Mouse (Mus musculus): ENCODE measurements around the gene Tfap2d.

Tfap2d gene

GRCm38 (mm10) chr1:19102631-19103030 is at the start of gene Tfap2d:
Gene Tfap2d, plus strand, starts transcription at chr1:19103022.
- DNase-seq = no peak

DNA sequence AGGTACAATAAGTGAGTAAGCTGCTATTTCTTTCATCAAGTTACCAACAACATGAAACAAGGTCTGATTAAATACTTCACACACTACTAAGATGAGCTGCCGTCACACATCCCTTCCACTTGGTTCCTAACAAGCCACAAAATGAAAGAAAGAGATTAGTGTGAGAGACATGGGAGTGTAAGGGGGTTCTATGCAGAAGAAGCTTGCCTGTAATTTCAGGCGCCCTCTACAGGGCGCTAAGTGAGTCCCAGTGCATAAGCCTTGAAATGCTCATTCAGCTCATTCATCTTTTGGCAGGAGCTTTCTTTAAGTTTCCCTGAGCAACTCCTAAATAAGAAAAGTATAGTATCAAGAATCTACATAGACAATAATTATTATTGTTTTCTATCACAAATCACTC is 46.5 kb upstream of the Tfap2d start:
- DNase-seq = no peak

GRCm38 (mm10) chr1:19056861-19057260 is 46.0 kb upstream of the Tfap2d start:
- DNase-seq = no peak

DNA sequence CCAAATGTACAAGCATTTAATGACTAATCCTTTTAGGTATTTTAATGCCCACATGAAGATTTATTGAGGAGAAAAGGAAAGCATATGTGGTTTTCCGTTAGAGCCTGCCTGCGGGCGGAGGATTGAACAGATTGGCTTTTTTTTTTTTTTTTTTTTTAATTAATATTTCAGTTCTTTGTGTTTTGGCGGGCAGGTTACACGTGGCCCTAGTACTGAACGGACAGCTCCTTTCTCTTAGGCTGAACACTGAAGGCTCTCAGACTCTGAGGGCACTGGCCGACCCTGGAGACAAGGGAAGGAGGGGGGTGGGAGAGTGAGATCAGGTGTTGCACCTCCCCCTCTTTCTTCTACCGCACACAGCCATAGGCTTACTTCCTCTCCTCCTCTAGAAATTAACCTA is 14.7 kb upstream of the Tfap2d start:
- no peak for DNase-seq

DNA sequence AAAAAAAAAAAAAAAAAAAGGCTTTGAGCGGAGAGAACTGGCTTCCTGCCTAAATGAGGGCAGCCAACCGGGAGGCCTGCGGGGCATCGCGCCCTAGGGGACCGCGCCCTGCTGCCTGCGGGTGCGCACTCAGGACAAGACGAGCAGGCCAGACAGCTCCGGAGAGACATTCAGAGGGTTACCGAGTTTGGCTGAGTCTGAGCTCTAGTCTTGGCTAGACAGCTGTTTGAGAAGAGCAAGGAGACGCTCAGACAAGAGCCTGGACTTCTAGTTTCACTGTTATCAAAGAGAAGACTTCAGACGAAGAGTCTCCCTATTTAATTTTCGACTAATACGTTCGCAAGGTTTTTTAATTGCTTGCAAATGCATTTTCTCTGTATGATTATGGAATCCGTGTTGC is 5.9 kb upstream of the Tfap2d start:
- peak; percentile 20 for DNase-seq

DNA sequence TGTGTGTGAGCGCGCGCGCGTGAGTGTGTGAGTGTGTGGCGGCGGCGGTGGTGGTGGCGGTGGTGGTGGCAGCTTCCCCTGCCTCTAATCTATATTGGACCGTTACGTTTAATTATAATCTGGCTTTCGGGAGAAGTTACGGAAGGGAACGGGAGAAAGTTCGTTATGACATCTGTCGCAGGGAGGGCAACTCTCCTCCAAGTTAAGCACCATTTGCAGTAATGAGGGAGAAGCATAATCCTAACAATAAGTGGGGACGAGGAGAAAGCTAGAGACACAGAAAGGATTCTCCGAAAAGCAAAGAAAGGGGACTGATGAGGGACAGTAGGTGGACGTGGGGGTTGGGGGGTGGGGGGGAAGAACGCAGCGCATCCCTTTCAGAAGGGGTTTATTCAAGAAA is 494 bp downstream of the Tfap2d start:
- no peak for DNase-seq

- no peak for DNase-seq
Observed at GRCm38 (mm10) chr1:19103776-19104142, 937 bp downstream of the Tfap2d start.

GRCm38 (mm10) chr1:19104143-19104857 is 1.5 kb downstream of the Tfap2d start:
- DNase-seq = no peak

GRCm38 (mm10) chr1:19106401-19106800 is 3.6 kb downstream of the Tfap2d start:
- no peak for DNase-seq

- no peak for DNase-seq
Observed at GRCm38 (mm10) chr1:19106841-19107800, 4.3 kb downstream of the Tfap2d start.

- DNase-seq = no peak
Observed at GRCm38 (mm10) chr1:19107801-19108200, 5.0 kb downstream of the Tfap2d start.

- peak; percentile 12 for DNase-seq
Observed at GRCm38 (mm10) chr1:19109711-19110110, 6.9 kb downstream of the Tfap2d start.

DNA sequence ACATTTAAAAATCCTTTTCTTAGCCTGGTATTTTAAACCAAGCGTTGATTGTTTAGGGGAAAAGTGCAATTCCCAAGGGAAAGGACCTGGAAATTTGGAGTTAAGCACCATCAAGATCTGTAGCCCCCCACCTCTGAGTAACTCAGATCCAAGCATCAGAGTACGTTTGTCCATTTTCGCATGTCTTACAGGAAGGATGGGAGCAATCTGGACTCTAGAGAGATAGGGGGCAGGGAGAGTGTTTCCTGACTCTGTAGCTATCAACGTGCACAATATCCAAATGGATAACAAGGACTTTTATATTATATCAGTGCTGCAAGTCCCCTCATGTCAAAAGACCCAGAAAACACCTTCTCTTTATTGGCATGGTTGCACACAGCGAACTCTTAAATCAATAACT is 7.4 kb downstream of the Tfap2d start:
- no peak for DNase-seq

DNA sequence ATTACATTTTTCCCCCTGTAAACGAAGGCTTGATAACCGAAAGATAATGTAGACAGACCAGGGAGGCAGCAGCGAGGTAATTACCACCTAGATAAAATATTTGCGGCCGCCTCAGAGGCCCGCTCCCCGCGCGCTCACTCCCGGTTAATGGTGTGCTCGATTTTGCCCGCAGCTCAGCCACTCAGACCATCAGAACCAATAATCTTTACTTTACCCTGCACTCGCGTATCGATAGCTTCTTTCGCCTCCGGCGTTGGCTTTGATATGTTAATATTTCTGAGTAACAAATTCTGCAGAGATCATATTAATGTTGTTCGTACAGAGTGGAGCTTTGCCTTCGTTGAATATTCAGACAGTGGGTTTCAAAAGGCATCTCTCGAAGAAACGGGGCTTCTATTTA is 8.2 kb downstream of the Tfap2d start:
- DNase-seq = no peak

GRCm38 (mm10) chr1:19178742-19179397 is 76.0 kb downstream of the Tfap2d start:
- DNase-seq = peak; percentile 48

GRCm38 (mm10) chr1:19205649-19206048 is 102.8 kb downstream of the Tfap2d start:
- peak; percentile 77 for DNase-seq

DNA sequence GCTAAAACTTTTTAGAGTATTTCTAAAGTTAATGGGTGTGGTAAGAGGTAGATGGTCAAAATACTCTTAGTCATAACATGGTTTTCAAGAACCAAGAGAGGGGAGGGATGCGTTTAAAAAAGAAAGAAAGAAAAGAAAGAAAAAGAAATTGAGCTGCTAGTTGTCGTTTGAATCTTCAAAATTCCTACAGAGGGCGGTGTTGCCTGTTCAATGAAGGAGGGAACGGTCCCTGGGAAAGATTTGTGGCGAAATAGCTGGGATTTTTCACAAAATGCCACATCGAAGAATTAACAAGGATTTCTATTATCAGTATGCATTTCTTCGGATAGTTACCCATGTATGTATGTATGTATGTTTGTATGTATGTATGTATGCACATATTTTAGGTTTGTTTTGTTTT is 103.4 kb downstream of the Tfap2d start:
- DNase-seq = peak; percentile 45

- DNase-seq = peak; percentile 11
Observed at GRCm38 (mm10) chr1:19207611-19208010, 104.8 kb downstream of the Tfap2d start.

DNA sequence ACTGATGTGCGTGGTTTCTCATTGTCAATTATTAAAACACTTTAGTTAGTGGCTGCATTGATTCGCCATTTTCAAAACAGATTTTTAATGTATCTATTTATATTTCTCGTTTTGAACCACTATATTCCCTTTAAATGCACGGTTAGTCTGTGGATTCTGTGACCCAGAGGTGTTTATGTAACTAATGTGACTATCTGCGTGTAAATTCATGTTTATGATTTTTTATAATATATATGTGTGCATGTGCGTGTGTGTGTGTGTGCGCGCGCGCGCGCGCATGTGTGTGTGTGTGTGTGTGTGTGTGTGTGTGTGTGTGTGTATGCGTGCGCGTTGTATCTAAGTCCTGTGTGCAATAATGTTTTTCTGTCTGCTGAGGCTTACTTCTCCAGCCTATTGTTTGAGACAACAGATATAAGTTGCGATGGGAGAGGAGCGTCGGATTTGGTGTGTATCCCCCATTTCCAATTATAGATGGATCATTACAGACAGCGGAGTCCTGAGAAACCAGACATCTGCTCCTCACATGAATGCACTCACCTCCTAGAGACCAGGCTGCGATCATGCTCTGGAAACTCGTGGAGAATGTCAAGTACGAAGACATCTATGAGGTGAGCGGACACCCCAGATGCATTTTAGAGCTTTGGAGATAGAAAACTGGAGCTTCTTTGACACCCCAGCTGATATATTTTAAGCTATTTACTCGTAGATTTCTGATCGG is 106.0 kb downstream of the Tfap2d start, which contains the start of gene Tfap2b:
Gene Tfap2b (plus strand): TSS at position 274 of the 718 bp plus-strand sequence.
- peak; percentile 40 for DNase-seq

DNA sequence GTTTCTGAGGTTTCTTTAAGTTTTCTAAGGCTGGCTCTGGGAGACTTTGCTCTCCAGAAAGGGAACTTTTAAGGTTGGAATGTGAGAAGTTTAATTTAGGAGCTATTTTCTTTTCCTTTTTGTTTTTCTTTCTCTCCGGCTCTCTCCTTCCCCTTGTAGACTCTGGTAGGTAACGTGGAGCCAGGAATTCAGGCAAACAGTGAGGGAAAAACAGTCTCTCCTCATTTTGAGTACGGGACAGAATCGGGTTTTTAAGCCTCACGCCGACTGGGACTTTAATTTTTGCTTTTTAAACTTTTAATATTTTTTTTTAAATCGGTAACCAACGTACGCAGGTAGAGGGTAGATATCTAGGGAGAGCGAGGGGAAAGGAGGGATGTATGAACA is 106.5 kb downstream of the Tfap2d start:
- DNase-seq = no peak

- peak; percentile 13 for DNase-seq
Observed at GRCm38 (mm10) chr1:19209776-19210175, 107.0 kb downstream of the Tfap2d start.

DNA sequence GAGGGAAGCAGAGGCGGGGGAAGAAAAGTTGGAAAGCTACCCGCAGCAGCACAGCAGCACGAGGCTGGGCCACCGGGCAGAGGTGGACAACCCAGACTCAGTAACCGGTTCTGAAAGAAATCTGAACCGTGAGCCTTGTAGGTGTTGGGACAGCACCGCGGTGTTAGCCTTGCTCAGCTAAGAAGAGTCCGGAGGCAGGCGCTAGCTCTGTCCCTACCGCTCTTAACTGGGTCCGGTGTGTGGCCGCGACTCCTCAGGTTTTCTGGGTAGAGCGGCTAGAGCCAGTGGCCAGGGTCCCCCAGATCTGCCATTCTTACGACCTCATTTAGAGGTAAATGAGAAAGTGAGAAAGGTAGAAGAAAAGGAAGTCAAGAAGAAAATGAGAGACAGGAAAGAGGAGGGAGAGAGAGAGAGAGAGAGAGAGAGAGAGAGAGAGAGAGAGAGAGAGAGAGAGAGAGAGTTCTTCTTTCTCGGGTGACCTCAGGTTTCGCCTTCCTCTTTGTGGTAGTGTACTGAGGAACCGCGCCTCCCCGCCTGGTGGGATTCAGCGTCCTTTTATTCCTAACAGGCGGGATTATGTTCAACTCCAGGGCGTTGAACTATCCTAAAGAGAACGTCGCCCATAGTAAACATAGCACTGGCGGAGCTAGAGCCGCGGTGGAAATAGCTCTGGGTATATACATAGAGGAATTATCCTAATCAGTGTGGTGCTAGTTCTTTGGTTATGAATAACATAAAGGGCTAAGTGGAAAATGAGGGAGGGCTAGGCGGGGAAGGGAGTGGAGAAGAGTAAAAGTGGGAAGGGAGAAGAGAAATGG is 107.6 kb downstream of the Tfap2d start:
- DNase-seq = peak; percentile 22
